Mouse (Mus musculus) lung, postnatal 0 days (tissue): ENCODE data around the gene Gm20388.

Experiments
- CTCF ChIP-seq: IDR thresholded peaks from 2 replicates; pipeline ENCODE4 v1.5.1; 2016; ENCODE audit warnings: antibody characterized with exemption, mild to moderate bottlenecking
- EP300 ChIP-seq: IDR thresholded peaks from 2 replicates; pipeline ENCODE4 v1.6.1; 2016; ENCODE audit warnings: antibody characterized with exemption, mild to moderate bottlenecking, control low read depth

DNA sequence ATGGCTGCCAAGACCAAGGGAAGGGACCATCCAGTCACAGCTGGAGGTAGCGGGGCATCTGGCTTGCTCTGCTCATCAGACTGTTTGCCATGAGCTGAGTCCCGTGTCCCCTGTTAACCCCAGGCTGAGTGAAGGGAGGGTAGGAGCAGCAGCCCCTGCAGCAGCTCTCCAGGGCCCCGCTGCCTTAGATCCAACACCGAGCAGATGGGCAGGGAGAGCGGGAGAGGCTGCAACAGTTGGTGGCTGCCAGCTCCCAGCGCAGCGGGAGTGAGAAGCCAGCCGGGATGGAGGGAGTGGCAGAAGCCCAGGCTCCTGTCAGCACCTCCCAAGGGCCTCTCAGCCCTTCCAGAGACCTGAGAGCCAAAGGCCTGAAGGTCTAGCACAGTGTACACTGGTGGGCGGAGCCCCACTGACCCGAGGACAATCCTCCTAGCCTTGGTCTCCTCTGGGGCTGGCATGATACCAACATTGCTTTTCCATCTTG, 379.1 kb downstream of the Gm20388 start:
- TF ChIP-seq CTCF, result no peak
- TF ChIP-seq EP300, result no peak
